Mouse (Mus musculus) lung, postnatal 4 days (tissue): ENCODE results near the gene Nt5c3.
A peak's percentile ranks its signal among the peaks of the same experiment; 100 is the strongest.

Source experiments
- DNase-seq, 2 experiments: peaks; one replicate each; pipeline ENCODE4 v3.0.0; 2021

Gene Nt5c3

DNA sequence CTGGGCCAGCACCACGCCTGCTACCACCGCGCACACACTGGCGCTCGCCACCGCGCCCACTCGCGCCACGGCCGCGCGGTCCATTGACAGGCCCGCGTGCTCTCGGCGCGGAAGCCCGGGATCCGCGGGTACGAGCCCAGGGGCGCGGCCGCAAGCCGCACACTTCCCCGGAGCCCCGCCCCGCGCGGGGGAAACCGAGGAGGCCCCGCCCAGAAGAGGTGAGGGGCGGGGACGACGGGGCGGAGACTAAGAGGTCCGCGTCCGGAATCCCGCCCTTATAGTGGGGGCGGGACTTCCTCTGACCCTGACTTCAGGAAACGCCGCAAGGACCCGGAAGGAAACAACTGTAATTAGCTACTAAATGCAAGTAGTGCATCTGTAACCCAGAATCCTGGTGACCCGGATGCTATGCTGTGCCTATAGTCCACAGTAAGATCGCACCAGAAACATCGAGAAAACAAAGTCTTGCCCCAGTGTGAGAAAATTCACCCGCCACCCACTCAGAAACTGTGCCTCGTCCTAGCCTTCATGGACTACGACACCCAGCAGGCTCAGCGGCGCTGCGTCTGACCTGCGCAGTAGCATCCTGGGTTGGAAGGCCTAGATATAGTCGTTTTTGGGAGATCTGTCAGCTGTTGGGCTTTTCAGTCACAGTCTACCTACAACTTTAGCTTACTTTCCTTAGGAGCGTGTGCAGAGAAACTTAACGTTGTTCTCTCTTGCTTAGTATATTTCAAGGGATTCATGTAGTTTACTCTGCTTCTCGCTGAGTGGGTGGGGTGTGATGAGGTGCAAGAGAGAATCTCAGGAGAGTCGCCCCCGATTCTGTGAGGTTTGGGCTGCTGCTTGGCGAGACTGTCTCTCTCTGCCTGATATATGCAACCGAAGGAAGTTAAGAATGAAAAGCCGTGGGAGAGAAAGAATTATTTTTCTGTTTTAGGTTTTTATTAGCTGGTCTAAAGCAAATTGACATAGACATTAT is at the start of gene Nt5c3, which contains the start of gene Vmn1r4:
Gene Nt5c3, minus strand, starts transcription at position 207 of the 982 bp plus-strand sequence.
Gene Vmn1r4, plus strand, starts transcription at position 290 of the 982 bp plus-strand sequence.
- DNase-seq = peak; percentile 94 to 96

GRCm38 (mm10) chr6:56969973-56970372 is 46.2 kb upstream of the Nt5c3 start, which contains the start of gene Vmn1r5:
Gene Vmn1r5 (plus strand): TSS chr6:56970273.
- DNase-seq = no peak

- DNase-seq = no peak
Measured at GRCm38 (mm10) chr6:56956436-56956835, 32.7 kb upstream of the Nt5c3 start.

DNA sequence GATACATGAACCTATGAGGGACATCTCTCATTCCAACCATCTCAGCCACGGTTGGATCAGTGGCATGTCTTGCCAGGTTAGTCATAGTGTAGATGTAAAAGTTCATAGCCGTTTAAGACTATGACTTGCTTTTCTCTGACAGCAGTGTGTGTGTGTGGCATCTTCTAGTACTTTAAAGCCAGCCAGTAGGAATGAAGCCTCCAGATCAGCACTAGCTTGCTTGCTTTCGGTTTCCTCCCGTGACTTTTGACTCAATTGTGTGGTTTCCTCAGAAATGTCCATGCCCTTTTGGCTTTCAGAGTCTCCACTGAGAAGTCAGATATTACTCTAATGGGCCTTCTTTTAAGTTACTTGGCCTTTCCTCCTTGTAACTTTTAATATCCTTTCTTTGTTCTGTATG is 10.6 kb upstream of the Nt5c3 start:
- DNase-seq = no peak

- no peak for DNase-seq
Measured at GRCm38 (mm10) chr6:56932464-56932863, 8.7 kb upstream of the Nt5c3 start.

DNA sequence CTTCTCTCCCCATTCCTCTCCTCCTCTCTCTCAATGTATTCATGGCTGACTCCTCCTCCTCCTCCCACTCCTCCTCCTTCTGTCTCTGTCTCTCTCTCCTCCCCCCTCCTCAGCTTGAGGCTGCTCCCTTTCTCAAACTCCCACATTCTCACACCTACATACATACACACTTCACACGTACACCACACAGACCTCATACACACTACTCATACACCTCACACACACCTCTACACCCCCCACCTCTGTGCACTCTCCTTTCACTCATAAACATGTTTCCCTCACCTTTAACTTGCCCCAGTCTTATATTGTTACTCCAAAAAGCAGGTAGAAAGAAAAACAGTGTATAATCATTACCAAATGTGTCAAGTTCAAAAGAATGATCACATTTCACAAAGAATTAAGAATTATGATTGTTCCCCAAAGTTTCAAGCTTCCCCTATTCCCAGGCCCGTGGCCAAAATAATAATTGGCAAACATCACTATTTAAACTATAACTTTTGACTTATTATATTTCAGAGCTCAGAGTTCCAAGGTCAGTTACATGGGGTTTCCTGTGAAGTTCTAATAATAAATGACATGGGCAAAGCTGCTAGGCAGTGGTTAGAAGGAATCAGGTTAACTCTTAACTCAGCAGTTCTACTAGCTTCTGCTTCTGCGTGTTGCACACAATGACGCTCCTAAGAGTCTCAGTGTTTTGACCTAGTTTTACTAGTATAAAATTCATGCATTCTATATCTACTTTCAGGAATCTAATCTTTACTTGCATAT is 8.1 kb upstream of the Nt5c3 start:
- DNase-seq = no peak

GRCm38 (mm10) chr6:56923331-56923725 is 404 bp downstream of the Nt5c3 start:
- DNase-seq = no peak

- DNase-seq = no peak
Measured at GRCm38 (mm10) chr6:56920222-56921092, 3.3 kb downstream of the Nt5c3 start.

- no peak for DNase-seq
Measured at GRCm38 (mm10) chr6:56919330-56920044, 4.2 kb downstream of the Nt5c3 start.

GRCm38 (mm10) chr6:56917578-56918368 is 6.0 kb downstream of the Nt5c3 start:
- DNase-seq = no peak

DNA sequence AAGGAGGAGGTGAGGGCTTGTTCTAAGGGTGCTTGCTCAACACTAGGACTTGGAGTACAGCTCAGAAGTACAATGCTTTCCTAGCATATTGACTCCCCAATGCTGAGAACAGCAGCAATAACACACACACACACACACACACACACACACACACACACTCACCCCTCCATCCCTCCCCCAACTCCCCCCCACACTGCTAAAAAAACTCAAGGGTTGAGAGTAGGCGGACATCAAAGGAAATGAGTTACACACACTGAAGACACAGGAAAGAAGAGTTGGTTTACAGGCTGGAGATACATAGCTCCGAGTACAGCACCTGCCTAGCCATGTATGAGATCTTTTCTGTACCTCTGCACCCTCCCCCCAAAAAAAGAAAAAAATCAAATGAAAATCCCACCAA is 7.5 kb downstream of the Nt5c3 start:
- no peak for DNase-seq

DNA sequence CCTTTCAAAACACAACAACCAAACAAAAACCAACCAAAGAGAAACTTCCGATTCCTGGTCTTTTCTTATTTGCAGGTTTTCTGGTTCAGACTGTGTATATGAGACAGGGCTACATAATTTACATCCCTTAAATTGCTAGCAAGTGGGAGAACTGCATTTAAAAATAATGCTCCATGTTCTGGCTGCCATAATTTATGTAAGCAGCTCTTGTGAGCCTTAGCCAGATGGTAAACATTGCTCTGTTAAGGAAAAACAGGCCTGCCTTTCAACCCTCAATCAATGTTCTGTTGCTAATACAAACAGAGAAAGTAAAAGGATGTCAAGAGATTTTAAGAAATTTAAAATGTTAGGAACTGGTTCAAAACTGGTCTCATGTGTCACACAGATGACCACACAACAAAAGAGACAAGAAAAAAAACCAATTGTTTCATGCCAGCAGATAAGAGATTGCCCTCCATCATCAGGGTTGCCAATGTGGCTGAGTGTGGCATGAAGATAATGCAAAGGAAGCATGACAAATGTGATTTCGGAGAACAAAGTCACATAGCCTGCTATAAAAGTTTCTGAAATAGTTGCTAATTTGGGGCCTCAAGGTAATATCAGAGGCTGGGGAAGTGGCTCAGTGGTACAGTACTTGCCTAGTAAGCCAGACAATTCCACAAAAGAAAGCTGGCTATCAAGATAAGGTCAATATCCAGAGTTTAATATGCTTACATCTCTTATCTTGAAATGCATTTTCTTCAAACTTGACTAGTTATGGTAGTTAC is 10.5 kb downstream of the Nt5c3 start:
- no peak for DNase-seq

DNA sequence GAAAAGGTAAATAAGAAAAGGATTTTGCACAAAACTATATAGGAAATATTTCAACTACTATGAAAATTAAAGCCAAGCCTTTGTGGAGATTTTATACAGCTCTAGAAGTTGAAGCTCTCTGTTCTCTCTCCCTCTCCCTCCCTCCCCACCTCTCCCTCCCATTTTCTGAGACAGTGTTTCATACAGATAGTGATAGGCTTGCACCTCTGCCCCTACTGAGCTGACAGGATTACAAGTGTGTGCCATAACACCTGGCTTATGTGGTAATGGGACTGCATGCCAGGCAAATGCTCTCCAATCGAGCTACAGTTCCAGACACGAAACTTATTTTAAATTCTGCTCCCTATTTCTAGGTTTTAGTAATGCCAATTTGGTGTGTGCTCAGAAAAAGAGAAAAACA is 12.8 kb downstream of the Nt5c3 start:
- DNase-seq = no peak

DNA sequence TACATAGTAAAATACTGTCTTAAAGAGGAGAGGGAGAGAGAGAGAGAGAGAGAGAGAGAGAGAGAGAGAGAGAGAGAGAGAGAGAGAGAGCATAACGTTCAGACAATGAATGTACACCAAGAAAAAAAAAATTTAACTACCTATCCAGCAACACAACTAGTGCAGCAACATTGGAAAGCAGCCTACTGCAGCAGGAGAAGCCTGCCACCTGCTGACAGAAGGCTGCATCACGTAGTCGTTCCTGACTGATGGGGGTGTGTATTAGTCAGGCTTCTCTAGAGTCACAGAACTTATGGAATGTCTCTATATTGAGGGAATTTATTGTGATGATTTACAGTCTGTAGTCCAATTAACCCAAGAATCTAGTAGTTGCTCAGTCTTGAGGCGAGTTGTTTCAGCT is 14.8 kb downstream of the Nt5c3 start:
- DNase-seq = peak; percentile 61 to 75

DNA sequence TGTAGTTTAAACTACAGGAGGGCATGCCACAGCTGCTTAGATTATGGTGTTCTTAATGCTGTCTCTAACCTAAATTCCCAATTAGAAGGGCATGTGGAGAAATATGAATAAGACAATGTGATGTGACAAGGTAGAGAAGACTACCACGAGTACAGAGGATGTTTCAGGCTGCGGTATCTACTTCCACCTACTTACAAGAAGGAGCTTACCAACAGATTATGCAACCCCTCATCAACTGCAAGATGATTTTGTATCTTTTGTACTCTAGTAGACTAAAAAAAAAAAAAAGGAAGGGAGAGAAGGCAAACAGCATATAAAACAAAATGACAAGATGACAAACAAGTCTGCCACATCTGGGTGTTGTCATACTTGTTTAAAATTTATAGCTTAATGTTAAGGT is 15.3 kb downstream of the Nt5c3 start:
- DNase-seq = no peak

- DNase-seq = no peak
Measured at GRCm38 (mm10) chr6:56907973-56908372, 15.8 kb downstream of the Nt5c3 start.

DNA sequence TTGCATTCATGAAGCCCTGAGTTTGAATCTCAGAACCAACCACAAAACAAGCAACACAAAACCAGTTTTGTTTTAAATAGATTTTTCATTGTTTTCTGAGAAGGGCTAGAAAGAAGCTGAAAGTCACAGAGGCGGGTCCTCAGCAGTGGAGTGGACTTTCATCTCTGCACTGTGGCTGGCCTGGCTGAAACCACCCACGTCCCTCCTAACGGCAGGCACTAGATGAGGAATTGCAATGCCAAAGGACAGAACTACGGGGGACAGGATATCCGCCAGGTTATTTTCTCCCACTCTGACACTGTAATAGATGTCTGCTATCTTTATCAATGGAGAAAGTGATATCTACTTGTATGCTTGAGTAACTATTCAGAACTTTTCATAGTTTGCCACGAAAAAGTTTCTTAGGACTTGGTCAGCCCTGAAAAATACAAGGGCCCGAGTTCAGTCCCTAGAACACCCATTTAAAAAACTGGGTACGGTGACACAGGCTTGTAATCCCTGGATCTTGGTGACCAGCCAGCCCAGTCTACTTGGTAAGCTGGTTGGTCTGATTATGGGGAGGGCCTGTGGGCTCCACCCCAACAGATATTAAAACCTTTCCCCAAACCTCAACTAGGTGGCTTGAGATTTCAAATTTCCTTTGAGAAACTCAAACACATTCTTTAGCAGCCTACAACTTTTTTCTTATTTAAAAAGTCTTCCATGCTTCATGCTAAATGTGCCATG is 17.4 kb downstream of the Nt5c3 start:
- no peak for DNase-seq

DNA sequence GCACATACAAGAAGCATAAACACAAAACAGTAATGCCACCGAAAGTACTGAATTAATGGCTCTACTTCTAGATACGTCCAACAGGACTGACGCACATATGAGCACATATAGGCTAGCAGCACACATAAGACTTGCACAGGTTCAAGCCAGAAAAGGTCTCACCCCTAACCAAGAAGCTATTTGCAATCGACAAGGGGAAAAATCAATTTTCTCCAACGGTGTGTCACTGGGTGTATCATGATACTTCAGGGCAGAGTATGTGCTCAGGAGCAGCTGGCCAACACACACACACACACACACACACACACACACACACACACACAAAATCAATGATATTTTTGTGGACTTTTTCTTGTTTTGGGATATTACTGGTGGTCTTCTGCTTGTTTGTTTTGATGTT is 18.2 kb downstream of the Nt5c3 start:
- no peak for DNase-seq

DNA sequence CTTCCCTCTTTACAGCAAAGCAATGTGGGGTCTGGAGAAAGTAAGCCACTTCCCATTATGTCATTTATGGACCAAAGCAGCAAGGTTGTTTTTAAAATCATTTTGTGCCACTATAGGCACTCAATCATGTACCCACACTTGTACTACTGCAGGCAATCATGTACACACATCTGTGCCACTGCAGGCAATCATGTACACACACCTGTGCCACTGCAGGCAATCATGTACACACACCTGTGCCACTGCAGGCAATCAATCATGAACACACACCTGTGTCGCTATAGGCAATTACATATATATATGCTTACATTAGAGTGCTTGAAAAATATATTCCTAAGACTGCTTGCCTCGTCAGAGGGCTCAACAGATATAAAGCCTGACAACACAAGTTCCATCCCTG is 18.8 kb downstream of the Nt5c3 start:
- no peak for DNase-seq

- no peak for DNase-seq
Measured at GRCm38 (mm10) chr6:56904330-56904729, 19.4 kb downstream of the Nt5c3 start.
